8 mouse cellular contexts compared by ENCODE assay signal in genomic region chr10:30618918-30619210, GRCm38 (mm10). TPM values are rescaled to one million over a fixed set of nuclear protein-coding genes. Genes with fewer than 3 reads are reported as not detected.
DNase-seq lines count a peak whose midpoint lies in the region; ATAC-seq and TF ChIP-seq lines count a peak whose summit lies in the region.

No protein-coding gene starts in this region.

- no peaks in the 10 kb centered on the region for H3K36me3 ChIP-seq in embryonic facial prominence, embryonic 14.5 days (ENCODE audit: control insufficient read depth, insufficient read depth, low read length)
- no peaks in the 10 kb centered on the region for H3K36me3 ChIP-seq in intestine, postnatal 0 days (ENCODE audit: control insufficient read depth, insufficient read depth)
- no peaks in the 10 kb centered on the region for H3K36me3 ChIP-seq in neural tube, embryonic 12.5 days

- H3K27me3 ChIP-seq in embryonic facial prominence, embryonic 14.5 days (replicated peaks; ENCODE audit: control insufficient read depth, insufficient read depth, low read length) = no peaks in the 10 kb centered on the region
- no peaks in the 10 kb centered on the region for H3K27me3 ChIP-seq in intestine, postnatal 0 days (replicated peaks; ENCODE audit: control insufficient read depth, insufficient read depth, low read length)
- H3K27me3 ChIP-seq in neural tube, embryonic 12.5 days (replicated peaks) = no peaks in the 10 kb centered on the region

- DNase-seq in layer of hippocampus, adult 2 months (ENCODE audit: low spot score in 2 of 2) = no peak
- DNase-seq in layer of hippocampus, postnatal 10 days (ENCODE audit: low spot score in 2 of 2) = no peak
- DNase-seq in embryonic facial prominence, embryonic 14.5 days (ENCODE audit: low spot score) = no peak
- no peak for DNase-seq in layer of hippocampus, postnatal 25 days (ENCODE audit: extremely low spot score in 1 of 2, low spot score in 1 of 2)
- no peak for DNase-seq in adrenal gland, adult 2 months
- DNase-seq in thymus, postnatal 14 days = no peak

- no peaks in the 10 kb centered on the region for H3K4me1 ChIP-seq in embryonic facial prominence, embryonic 14.5 days (ENCODE audit: control insufficient read depth, insufficient read depth, low read length)
- H3K4me1 ChIP-seq in intestine, postnatal 0 days (replicated peaks; ENCODE audit: control insufficient read depth, insufficient read depth, low read length) = no peaks in the 10 kb centered on the region; the same call in 1 of the 2 replicates
- peaks cover 5% of the 10 kb centered on the region; the same call in 1 of the 2 replicates for H3K4me1 ChIP-seq in neural tube, embryonic 12.5 days

- no peak for TF ChIP-seq CTCF in layer of hippocampus, adult 2 months (conservative IDR thresholded peaks at IDR 0.05)
- no peak for TF ChIP-seq CTCF in intestine, postnatal 0 days (IDR thresholded peaks at IDR 0.05; ENCODE audit: low read depth)

- H3K9me3 ChIP-seq in embryonic facial prominence, embryonic 14.5 days (ENCODE audit: control insufficient read depth, low read length) = no peaks in the 10 kb centered on the region
- H3K9me3 ChIP-seq in intestine, postnatal 0 days (ENCODE audit: control insufficient read depth) = no peaks in the 10 kb centered on the region
- no peaks in the 10 kb centered on the region for H3K9me3 ChIP-seq in neural tube, embryonic 12.5 days

- H3K4me3 ChIP-seq in layer of hippocampus, adult 2 months = peak overlapping the region; percentile 74
- H3K4me3 ChIP-seq in embryonic facial prominence, embryonic 14.5 days (ENCODE audit: low read depth, low read length) = peak overlapping the region; percentile 68
- peak overlapping the region; percentile 74 for H3K4me3 ChIP-seq in intestine, postnatal 0 days (ENCODE audit: low read depth, low read length)
- H3K4me3 ChIP-seq in neural tube, embryonic 12.5 days = peak overlapping the region; percentile 57

- peak overlapping the region; percentile 72 for H3K4me2 ChIP-seq in embryonic facial prominence, embryonic 14.5 days (ENCODE audit: low read depth, low read length)
- peak overlapping the region; percentile 76 for H3K4me2 ChIP-seq in intestine, postnatal 0 days (replicated peaks; ENCODE audit: low read depth)
- peak overlapping the region; percentile 68 for H3K4me2 ChIP-seq in neural tube, embryonic 12.5 days (replicated peaks)

- ATAC-seq in embryonic facial prominence, embryonic 14.5 days (ENCODE audit: low read depth) = no peak
- ATAC-seq in intestine, postnatal 0 days = no peak
- ATAC-seq in neural tube, embryonic 12.5 days (ENCODE audit: low FRiP score, low read depth) = no peak; the same call in 1 of the 2 replicates

- WGBS in embryonic facial prominence, embryonic 14.5 days = 34% methylated on average over 3 of the region's 3 CpGs
- WGBS in intestine, postnatal 0 days = 36% methylated on average over 3 of the region's 3 CpGs
- WGBS in neural tube, embryonic 12.5 days = 43% methylated on average over 3 of the region's 3 CpGs

- peak overlapping the region; percentile 77 for H3K9ac ChIP-seq in embryonic facial prominence, embryonic 14.5 days (ENCODE audit: low read depth, low read length)
- H3K9ac ChIP-seq in intestine, postnatal 0 days (ENCODE audit: low read depth, low read length) = peak overlapping the region; percentile 79
- no peak overlapping the region for H3K9ac ChIP-seq in neural tube, embryonic 12.5 days

- peak overlapping the region; percentile 93 for H3K27ac ChIP-seq in layer of hippocampus, adult 2 months
- H3K27ac ChIP-seq in embryonic facial prominence, embryonic 14.5 days (replicated peaks; ENCODE audit: low read depth, low read length) = peak overlapping the region; percentile 95
- H3K27ac ChIP-seq in intestine, postnatal 0 days (ENCODE audit: low read depth, low read length) = peak overlapping the region; percentile 99; the same call in 1 of the 2 replicates
- H3K27ac ChIP-seq in neural tube, embryonic 12.5 days = no peak overlapping the region

RNA-seq across cellular contexts. Expression of gene Hint3, which starts 10.6 kb away (rescaled TPM):
- 10 to 100 TPM; 36.3 to 38.1 TPM for total RNA-seq in layer of hippocampus, adult 2 months (2021)
- total RNA-seq in layer of hippocampus, postnatal 10 days (2021) = 10 to 100 TPM; 31.1 to 38.0 TPM
- polyA plus RNA-seq in embryonic facial prominence, embryonic 14.5 days (2014; fragmentation: Nextera tagmentation; extraction: Ambion mirVana) = 22.8 and 23.0 TPM in 2 replicates
- 124 and 127 TPM in 2 replicates for polyA plus RNA-seq in intestine, postnatal 0 days (2015; fragmentation: Nextera tagmentation; extraction: Ambion mirVana)
- polyA plus RNA-seq in neural tube, embryonic 12.5 days (2016; fragmentation: Nextera tagmentation; extraction: Ambion mirVana) = 20.1 and 21.9 TPM in 2 replicates
- 10 to 100 TPM; 36.2 to 37.1 TPM for total RNA-seq in layer of hippocampus, postnatal 25 days (2021)
- total RNA-seq in adrenal gland, adult 2 months (2021) = 10 to 100 TPM; 39.1 to 48.1 TPM
- 6.7 and 8.0 TPM in 2 replicates for polyA plus RNA-seq in adrenal gland, adult 2 months (2012; rRNA removed)

RNA-seq across cellular contexts. Expression of gene Trmt11, which starts 18.3 kb away (rescaled TPM):
- total RNA-seq in layer of hippocampus, adult 2 months (2021) = 10 to 100 TPM; 10.1 to 10.9 TPM
- total RNA-seq in layer of hippocampus, postnatal 10 days (2021) = 1 to 10 TPM; 8.5 to 8.9 TPM
- 21.9 and 22.5 TPM in 2 replicates for polyA plus RNA-seq in embryonic facial prominence, embryonic 14.5 days (2014; fragmentation: Nextera tagmentation; extraction: Ambion mirVana)
- polyA plus RNA-seq in intestine, postnatal 0 days (2015; fragmentation: Nextera tagmentation; extraction: Ambion mirVana) = 12.4 and 12.8 TPM in 2 replicates
- polyA plus RNA-seq in neural tube, embryonic 12.5 days (2016; fragmentation: Nextera tagmentation; extraction: Ambion mirVana) = 24.2 and 26.3 TPM in 2 replicates
- total RNA-seq in layer of hippocampus, postnatal 25 days (2021) = 1 to 10 TPM; 6.6 to 9.7 TPM
- total RNA-seq in adrenal gland, adult 2 months (2021) = 1 to 10 TPM; 8.4 to 10.0 TPM
- 0.21 and 0.28 TPM in 2 replicates for polyA plus RNA-seq in adrenal gland, adult 2 months (2012; rRNA removed)
